Mouse (Mus musculus) megakaryocyte progenitor cell, adult 5-6 weeks (primary cell): ENCODE results near the gene Dbi. TPM values are rescaled to one million over a fixed set of nuclear protein-coding genes. Genes with fewer than 3 reads are reported as not detected.

ENCODE experiments used
- total RNA-seq, 2 experiments: library from RNA; stranded (forward) in 1 of 2; stranded (reverse) in 1 of 2; fragments of 157-497, 149-512 nt in 1 of 2; fragments of 200-1000 nt in 1 of 2; gene quantifications; 2 replicates each; pipeline versions ENCODE4 v1.2.3 to v1.2.4; 2015 to 2017

The Dbi gene
- total RNA-seq, 2 experiments from 2014 or later = 344 to 346 TPM

Other genes with a start within 250 kb of the Dbi start
- gene Tmem177, start 207.9 kb downstream of the Dbi start, total RNA-seq (2015) = 3.8 and 4.0 TPM in 2 replicates
- gene Tmem177, start 207.9 kb downstream of the Dbi start, total RNA-seq (2017) = 2.0 and 4.7 TPM in 2 replicates
- gene Cfap221, start 123.8 kb downstream of the Dbi start, total RNA-seq (2015) = not detected in 2 replicates
- not detected in 2 replicates for gene Cfap221, start 123.8 kb downstream of the Dbi start, total RNA-seq (2017)
- gene Sctr, start 114.2 kb downstream of the Dbi start, total RNA-seq (2015) = not detected in 2 replicates
- gene Sctr, start 114.2 kb downstream of the Dbi start, total RNA-seq (2017) = not detected in 2 replicates
- gene Tmem37, start 47.0 kb downstream of the Dbi start, total RNA-seq (2015) = 0.12 TPM in 1 of 2 replicates, not detected in the other
- 0.46 TPM in 1 of 2 replicates, not detected in the other for gene Tmem37, start 47.0 kb downstream of the Dbi start, total RNA-seq (2017)
- gene 3110009E18Rik, start 109 bp upstream of the Dbi start, total RNA-seq (2015) = 12.3 and 13.0 TPM in 2 replicates
- 2.4 and 11.5 TPM in 2 replicates for gene 3110009E18Rik, start 109 bp upstream of the Dbi start, total RNA-seq (2017)
- gene Steap3, start 151.6 kb upstream of the Dbi start, total RNA-seq (2015) = 29.7 and 34.2 TPM in 2 replicates
- gene Steap3, start 151.6 kb upstream of the Dbi start, total RNA-seq (2017) = 7.5 and 10.3 TPM in 2 replicates
- not detected in 2 replicates for gene C1ql2, start 219.5 kb upstream of the Dbi start, total RNA-seq (2015)
- gene C1ql2, start 219.5 kb upstream of the Dbi start, total RNA-seq (2017) = not detected in 2 replicates